Mouse (Mus musculus) hindbrain, embryonic 13.5 days (tissue): ENCODE measurements at regions not wholly inside any gene's neighbourhood (a gene's known extent, or its start where the extent isn't known, plus 50 kb on each side); places are given as distances from the start of the nearest gene placed in this dataset.

ENCODE experiments used
- ATAC-seq: fragments of 200-750 bp; cut with Nextera tagmentation; 2 replicates; pipeline ENCODE4 v1.8.0; 2017; ENCODE audit warnings: moderate TSS enrichment; ENCODE audit not compliant: low FRiP score
- H3K27ac ChIP-seq: fragments of 300-500 bp; sonication (generic); 2 replicates; pipeline ENCODE4 v1.5.1; 2015; ENCODE audit warnings: inconsistent platforms, mild to moderate bottlenecking, moderate library complexity
- H3K27me3 ChIP-seq: fragments of 300-500 bp; sonication (generic); 2 replicates; pipeline ENCODE4 v1.6.1; 2015; ENCODE audit warnings: mild to moderate bottlenecking, inconsistent platforms
- H3K36me3 ChIP-seq: fragments of 300-500 bp; sonication (generic); 2 replicates; pipeline ENCODE4 v1.6.1; 2015; ENCODE audit warnings: mild to moderate bottlenecking, inconsistent platforms
- H3K4me1 ChIP-seq: fragments of 300-500 bp; sonication (generic); replicated peaks from 2 replicates; pipeline ENCODE4 v1.6.1; 2015; ENCODE audit warnings: inconsistent platforms
- H3K4me2 ChIP-seq: fragments of 300-500 bp; sonication (generic); 2 replicates; pipeline ENCODE4 v1.6.1; 2015; ENCODE audit warnings: inconsistent platforms, mild to moderate bottlenecking, moderate library complexity
- H3K4me3 ChIP-seq: fragments of 300-500 bp; sonication (generic); 2 replicates; pipeline ENCODE4 v1.5.1; 2015; ENCODE audit warnings: mild to moderate bottlenecking, inconsistent platforms
- H3K9ac ChIP-seq: fragments of 300-500 bp; sonication (generic); 2 replicates; pipeline ENCODE4 v1.6.1; 2015; ENCODE audit warnings: mild to moderate bottlenecking, inconsistent platforms
- H3K9me3 ChIP-seq: fragments of 300-500 bp; sonication (generic); 2 replicates; pipeline ENCODE4 v1.6.1; 2016; ENCODE audit warnings: inconsistent platforms
- WGBS: fragments of 180-500 bp; shearing (Covaris S2); methylation state at CpG from one replicate; pipeline ENCODE4 v1.1.7; 2015; 5-methylcytosine and 5-hydroxymethylcytosine counted together

DNA sequence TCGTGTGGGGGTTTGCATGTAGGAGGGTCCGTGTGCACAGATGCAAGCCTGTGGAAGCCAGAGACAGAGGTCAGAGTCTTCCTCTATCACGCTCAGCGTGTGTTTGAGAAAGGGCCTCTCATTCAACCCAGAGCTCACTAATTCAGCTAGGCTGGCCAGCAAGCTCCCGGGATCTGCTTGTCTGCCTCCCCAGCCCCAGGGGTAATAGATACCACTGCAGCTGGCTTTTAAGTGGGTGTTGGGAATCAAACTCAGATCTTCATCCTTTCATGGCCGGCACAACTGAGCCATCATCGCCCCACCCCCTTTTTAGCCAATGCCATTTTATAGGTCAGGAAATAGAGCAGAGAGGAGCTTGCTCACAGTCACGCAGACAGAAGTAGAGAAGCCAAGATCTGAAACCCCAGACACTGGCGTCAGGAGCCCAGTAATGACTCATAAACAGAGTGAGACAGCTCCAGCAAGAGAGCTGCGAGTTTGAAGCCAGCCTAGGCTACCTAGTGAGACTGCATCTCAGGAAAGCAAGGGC lies 80.3 kb downstream of the 1700001O22Rik start:
- ATAC-seq: no peak
- H3K4me2 ChIP-seq: no peak overlapping the region
- WGBS: 10% methylated on average over 10 of the region's 10 CpGs

DNA sequence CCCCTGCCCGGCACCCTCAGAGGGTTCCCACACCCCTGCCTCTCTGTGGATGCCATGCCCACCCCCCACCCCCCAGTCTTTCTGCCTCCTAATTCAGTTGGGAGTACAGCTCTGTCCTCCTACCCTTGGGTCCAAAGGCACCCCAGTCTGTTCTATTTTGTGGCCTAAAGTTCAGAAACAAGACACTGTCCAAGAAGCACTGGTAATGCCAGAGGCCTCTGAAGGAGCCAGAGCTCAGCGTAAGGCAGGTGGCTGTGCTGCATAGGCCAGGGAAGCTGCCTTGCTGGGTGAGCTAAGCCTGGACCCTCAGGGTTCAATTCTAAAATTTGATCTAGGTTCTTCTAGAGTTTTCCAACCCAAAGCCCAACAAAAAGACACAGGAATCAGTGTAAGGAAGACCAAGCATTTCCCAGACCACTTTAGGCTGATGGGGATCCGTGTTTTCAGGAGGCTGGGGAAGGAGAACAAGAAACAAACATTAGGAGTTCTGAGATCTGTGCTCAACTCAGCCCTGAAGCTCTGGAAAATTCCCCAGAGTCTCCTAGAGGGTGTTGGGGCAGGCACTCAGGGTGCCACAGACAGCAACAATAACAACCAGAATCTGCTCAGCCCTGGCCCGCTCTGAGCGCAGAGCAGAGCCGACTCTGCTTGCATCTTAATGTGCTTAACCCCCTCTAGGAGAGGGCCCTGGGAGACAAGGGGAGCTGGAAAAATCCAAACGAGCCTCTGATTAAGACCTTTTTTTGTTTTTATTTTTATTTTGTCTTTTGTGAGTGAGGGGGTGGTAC lies 81.0 kb downstream of the 1700001O22Rik start:
- 12% methylated on average over 7 of the region's 7 CpGs for WGBS
- H3K4me2 ChIP-seq: 0 out of 2 replicates have a peak overlapping the region, but pooled peaks have one; percentile 4
- H3K36me3 ChIP-seq: no peaks in the 10 kb centered on the region
- H3K4me3 ChIP-seq: no peak overlapping the region
- ATAC-seq: no peak
- H3K27ac ChIP-seq: peak overlapping the region; percentile 100
- H3K9ac ChIP-seq: peak overlapping the region; percentile 76
- no peaks in the 10 kb centered on the region for H3K9me3 ChIP-seq
- H3K4me1 ChIP-seq: peaks cover 88% of the 10 kb centered on the region
- no peaks in the 10 kb centered on the region for H3K27me3 ChIP-seq

More for the DNA sequence above, 80.3 kb downstream of the 1700001O22Rik start:
- Histone ChIP-seq H3K27ac (peak overlapping the region; percentile 100), H3K4me1 (peaks cover 81% of the 10 kb centered on the region), H3K9me3 (no peaks in the 10 kb centered on the region), H3K27me3 (no peaks in the 10 kb centered on the region), H3K4me3 (no peak overlapping the region), H3K36me3 (no peaks in the 10 kb centered on the region), H3K9ac (peak overlapping the region; percentile 76)

DNA sequence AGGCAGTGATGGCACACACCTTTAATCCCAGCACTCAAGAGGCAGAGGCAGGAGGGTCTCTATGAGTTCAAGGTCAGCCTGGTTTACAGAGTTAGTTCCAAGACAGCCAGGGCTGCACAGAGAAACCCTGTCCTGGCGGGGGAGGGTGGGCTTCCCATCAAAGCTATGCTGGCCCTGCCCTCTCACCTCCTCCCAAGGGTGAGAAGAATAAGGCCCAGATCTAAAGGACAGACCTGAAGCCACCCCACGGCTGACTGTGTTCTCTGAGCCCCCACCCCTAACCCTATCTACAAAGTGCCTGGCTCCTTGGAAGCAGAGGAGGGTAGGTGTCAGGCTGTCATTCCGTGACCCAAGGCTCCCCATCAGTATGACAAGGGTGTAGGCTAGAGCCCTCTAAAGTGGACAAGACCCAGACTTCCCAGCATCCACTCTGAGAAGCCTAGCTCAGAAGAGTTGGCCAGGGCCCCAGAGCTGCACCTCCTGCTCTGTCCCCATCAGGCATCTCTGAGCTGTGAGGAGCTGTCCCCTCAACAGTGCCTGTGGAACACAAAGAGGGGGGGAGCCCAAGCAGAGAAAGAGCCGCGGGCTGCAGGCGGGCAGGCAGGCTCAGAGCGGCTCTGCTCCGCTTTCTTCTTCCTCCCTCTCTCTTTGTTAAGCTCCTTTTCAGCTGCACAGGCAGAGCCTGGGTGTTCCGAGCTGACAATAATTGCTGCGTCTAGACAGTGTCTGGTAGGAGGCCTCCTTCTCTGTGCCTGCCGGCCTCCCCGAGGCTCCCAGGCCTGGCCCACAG lies 81.8 kb downstream of the 1700001O22Rik start:
- no peak overlapping the region for H3K4me3 ChIP-seq
- H3K4me2 ChIP-seq: 0 out of 2 replicates have a peak overlapping the region, but pooled peaks have one; percentile 4
- no peaks in the 10 kb centered on the region for H3K9me3 ChIP-seq
- peak overlapping the region; percentile 100 for H3K27ac ChIP-seq
- H3K27me3 ChIP-seq: no peaks in the 10 kb centered on the region
- ATAC-seq: peak; percentile 59
- peaks cover 96% of the 10 kb centered on the region for H3K4me1 ChIP-seq
- H3K9ac ChIP-seq: peak overlapping the region; percentile 76
- H3K36me3 ChIP-seq: no peaks in the 10 kb centered on the region
- WGBS: 6% methylated on average over 12 of the region's 12 CpGs

DNA sequence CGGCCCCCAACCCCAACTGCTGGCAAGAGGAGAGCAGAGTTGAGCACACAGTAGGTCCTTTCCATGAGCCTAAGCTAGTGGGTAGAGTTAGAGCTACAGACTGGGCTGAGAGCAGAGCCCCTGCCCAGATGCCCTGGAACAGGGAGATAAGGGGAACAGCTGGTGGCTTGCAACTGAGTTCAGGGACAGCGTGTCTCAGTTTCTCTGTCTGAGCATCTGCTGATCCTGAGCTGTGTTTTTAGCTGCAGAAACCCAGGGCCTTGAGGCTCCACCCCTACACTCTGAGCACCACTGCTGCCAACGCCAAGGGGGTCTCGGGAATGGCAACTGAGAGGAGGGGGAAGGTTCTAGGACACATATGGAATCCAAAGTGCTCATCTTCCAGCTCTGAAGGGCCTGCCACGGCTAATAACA lies 82.4 kb downstream of the 1700001O22Rik start:
- Histone ChIP-seq H3K9ac (peak overlapping the region; percentile 76), H3K4me2 (no peak overlapping the region)
- WGBS: 47% methylated on average over 5 of the region's 5 CpGs

DNA sequence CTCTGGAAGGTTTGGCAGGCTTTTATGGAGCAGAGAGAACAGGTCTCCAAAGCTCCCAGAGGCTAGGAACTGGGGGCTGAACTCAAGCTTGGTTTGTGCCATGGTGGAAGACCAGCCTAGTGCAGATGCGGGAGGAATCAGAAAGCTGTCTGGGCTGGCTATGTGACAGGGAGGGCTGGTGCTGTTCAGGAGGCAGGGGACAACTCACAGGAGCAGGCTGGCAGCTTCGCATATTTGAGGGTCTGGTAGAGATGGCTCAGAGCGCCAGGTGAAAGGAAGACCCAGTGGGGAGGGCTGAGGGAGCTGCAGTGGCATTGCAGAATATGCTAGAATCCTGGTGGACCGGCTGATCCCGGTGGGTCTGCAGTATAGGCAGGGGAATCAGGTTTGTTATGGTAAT lies 83.2 kb downstream of the 1700001O22Rik start:
- Histone ChIP-seq H3K9me3 (no peaks in the 10 kb centered on the region), H3K4me3 (no peak overlapping the region), H3K9ac (peak overlapping the region; percentile 76), H3K27me3 (no peaks in the 10 kb centered on the region), H3K4me1 (peaks cover 92% of the 10 kb centered on the region), H3K27ac (peak overlapping the region; percentile 100), H3K36me3 (no peaks in the 10 kb centered on the region), H3K4me2 (peak overlapping the region; percentile 59)
- no peak for ATAC-seq
- WGBS: 18% methylated on average over 5 of the region's 5 CpGs

More for the DNA sequence above, 82.4 kb downstream of the 1700001O22Rik start:
- Histone ChIP-seq H3K4me3 (no peak overlapping the region), H3K27ac (peak overlapping the region; percentile 100), H3K9me3 (no peaks in the 10 kb centered on the region), H3K36me3 (no peaks in the 10 kb centered on the region), H3K27me3 (no peaks in the 10 kb centered on the region), H3K4me1 (peaks cover 97% of the 10 kb centered on the region)
- ATAC-seq: no peak

DNA sequence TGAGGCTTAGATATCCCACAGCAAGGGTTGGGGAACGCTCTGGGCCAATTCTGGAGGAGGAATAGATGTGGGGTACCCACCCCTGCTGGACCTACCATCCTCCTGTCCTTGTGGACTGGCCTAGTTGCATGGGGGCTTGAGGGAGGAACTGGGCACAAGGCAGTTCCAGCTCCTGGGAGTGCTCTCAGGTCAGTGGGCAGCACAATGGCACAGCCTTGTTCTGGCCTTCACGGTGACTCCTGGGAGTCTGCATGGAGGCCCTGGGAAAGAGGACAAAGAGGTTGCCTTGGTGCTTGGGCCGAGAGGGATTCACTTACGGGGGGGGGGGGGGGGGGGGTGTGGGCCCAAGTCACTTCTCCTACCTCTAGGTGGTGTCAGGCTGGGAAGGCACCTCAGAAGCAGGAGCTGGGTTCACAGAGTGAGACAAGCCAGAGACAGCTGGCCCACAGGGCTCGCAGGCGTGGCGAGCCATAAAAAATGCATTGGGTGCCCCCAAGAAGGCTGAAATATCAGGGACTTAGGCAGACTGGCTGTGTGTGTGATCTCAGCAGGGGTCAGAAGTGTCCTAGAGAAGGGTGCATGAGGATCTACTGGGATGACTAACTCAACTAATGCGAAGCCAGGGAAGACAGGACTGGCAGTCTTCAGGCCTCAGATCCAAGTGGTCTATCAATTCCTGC lies 83.7 kb downstream of the 1700001O22Rik start:
- no peaks in the 10 kb centered on the region for H3K36me3 ChIP-seq
- 15% methylated on average over 8 of the region's 8 CpGs for WGBS
- peaks cover 86% of the 10 kb centered on the region for H3K4me1 ChIP-seq
- peak overlapping the region; percentile 76 for H3K9ac ChIP-seq
- H3K27me3 ChIP-seq: no peaks in the 10 kb centered on the region
- ATAC-seq: no peak
- H3K4me2 ChIP-seq: peak overlapping the region; percentile 59
- H3K27ac ChIP-seq: peak overlapping the region; percentile 100
- H3K9me3 ChIP-seq: no peaks in the 10 kb centered on the region
- peak overlapping the region; percentile 14; the same call in 1 of the 2 replicates for H3K4me3 ChIP-seq

DNA sequence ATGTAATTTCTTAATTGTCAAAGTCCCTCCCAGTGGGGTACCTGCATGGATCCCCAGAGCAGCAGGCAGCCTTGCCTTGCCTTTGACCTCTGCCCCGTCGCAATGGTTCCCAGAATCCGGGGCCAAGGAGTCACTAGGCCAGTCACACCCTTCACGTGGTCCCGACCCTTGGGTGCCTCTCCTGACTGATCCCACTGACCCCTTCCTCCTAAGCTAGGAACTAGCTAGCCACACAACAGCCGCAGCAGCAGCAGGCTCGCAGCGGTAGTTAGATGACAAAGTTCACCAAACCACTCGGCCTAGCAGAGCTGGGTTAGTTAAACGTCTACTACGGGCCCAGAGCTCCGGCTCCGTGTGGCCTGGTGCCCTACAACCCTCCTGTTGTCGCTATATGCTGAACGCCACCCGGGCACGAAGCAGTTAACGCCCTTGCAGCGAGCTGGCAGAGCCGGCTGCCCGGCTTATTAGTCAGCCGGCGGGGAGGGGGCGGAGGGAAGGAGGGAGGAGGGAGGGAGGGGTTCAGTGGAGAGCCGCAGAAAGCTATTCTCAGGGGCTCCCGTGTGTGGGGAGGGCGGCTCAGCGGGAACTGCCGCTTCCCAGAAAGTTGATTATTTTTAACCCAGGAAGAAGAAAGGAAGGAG lies 84.6 kb downstream of the 1700001O22Rik start:
- Histone ChIP-seq H3K9ac (peak overlapping the region; percentile 76), H3K9me3 (no peaks in the 10 kb centered on the region), H3K27me3 (no peaks in the 10 kb centered on the region), H3K27ac (peak overlapping the region; percentile 100), H3K4me1 (peaks cover 79% of the 10 kb centered on the region), H3K4me3 (peak overlapping the region; percentile 23), H3K36me3 (no peaks in the 10 kb centered on the region), H3K4me2 (peak overlapping the region; percentile 59)
- WGBS: under 1% methylated on average over 29 of the region's 29 CpGs
- ATAC-seq: peak; percentile 26

DNA sequence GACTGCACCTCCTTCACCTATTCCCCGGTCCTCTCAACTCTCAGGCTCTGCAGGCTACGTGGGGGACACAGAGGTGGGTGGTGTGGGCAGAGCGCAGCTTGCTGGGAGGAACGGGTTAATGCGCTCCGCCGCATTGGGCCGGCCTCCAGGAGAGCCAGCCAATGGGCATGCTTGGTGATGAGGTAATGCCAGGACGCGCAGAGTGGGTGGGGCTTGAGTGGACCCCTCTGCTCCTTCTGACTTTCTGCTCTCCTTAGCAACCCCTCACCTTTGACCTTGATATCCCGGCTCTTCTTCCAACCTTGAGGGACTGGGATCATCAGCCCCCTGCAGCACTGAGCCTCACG lies 85.2 kb downstream of the 1700001O22Rik start:
- peaks cover 78% of the 10 kb centered on the region for H3K4me1 ChIP-seq
- H3K36me3 ChIP-seq: no peaks in the 10 kb centered on the region
- H3K9ac ChIP-seq: peak overlapping the region; percentile 73
- H3K4me2 ChIP-seq: peak overlapping the region; percentile 59
- no peaks in the 10 kb centered on the region for H3K27me3 ChIP-seq
- H3K27ac ChIP-seq: peak overlapping the region; percentile 100
- 0 out of 2 replicates have a peak overlapping the region, but pooled peaks have one; percentile 23 for H3K4me3 ChIP-seq
- peak; percentile 56 for ATAC-seq
- no peaks in the 10 kb centered on the region for H3K9me3 ChIP-seq
- WGBS: 0% methylated on average over 12 of the region's 12 CpGs

DNA sequence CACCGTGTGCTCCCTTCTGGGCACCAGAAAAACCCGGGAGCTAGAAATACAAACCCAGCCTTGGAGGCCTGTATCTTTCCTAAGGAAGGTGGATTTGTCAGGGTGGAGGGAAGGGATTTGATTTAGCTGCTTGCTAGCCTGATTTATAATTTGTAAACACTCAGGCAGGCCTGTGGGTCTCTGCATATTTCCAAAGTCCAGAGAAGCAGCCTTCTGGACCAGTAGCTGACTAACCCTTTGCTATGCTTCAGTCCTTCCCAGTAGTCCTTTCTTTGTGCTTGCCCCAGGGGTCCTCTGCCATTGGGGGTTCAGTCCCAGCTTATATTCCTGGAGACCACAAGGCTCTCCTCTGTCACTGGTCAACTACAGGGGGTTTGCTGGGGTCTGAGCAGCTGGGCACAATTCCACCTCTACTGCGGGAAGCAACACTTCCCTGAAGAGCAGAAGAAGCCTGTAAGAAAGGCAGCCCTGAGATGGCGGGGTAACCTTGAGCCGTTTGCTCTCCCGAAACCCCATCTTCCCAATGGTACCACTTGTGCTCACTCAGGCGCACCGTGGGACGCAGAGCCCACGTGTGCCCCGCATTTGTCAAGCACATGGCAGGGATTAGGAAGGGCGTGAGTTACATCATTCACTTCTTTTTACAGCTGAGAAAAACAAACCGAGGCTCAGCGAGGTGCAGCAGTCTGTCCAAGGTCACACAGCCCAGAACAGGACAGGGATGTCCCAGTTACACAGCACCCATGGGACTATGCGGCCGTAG lies 85.7 kb downstream of the 1700001O22Rik start:
- no peaks in the 10 kb centered on the region for H3K9me3 ChIP-seq
- ATAC-seq: no peak
- H3K9ac ChIP-seq: peak overlapping the region; percentile 73
- peak overlapping the region; percentile 100 for H3K27ac ChIP-seq
- H3K4me1 ChIP-seq: peaks cover 76% of the 10 kb centered on the region
- H3K36me3 ChIP-seq: no peaks in the 10 kb centered on the region
- H3K4me2 ChIP-seq: peak overlapping the region; percentile 59
- no peaks in the 10 kb centered on the region for H3K27me3 ChIP-seq
- 2% methylated on average over 16 of the region's 16 CpGs for WGBS
- no peak overlapping the region for H3K4me3 ChIP-seq

DNA sequence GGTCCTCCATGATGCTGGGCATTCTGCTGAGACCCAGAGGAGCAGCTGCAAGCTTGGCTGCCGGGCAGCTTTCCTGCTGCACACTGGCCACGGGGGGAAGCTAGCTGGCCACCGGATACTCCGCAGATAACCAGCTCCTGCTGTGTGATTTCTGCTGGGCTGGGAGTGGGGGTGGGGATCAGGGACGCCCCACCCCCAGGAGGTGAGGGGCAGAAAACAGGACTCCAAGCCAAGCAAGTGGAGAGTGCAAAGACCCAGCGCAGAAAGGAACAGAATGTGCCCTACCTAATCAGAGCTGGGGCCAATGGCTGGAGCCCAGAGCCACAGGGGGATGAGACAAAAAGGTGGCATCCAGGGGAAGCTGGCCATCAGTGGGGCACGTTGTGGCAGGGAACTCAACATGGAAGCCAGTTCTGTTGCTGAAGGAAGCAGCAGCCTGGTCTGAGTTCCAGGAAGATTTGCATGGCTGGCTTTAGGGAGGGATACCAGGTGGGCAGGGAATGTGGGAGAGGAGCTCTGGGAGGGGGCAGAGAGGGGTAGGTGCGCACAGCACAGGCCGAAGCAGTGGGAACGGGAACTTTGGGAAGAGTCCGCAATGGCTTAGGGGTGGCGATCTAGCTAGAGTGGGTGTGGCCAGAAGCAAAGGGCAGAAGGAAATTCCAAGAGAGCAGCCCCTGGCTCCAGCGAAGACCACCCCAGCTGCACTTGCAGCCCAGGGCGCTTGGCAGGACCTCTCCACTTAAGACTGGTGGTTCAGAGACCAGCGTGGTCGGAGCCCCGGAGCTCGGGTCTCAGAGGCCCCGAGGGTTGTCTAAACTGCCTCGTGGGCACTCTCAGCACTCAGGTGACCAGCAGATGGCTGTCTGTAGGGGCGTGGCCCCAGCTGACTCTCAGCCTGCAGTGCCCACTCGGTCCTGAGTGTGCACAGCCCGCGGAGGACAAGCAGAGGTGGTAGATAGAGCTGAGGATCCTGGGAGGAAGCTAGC lies 86.6 kb downstream of the 1700001O22Rik start:
- H3K9ac ChIP-seq: peak overlapping the region; percentile 73
- no peaks in the 10 kb centered on the region for H3K36me3 ChIP-seq
- H3K4me2 ChIP-seq: peak overlapping the region; percentile 59
- H3K4me3 ChIP-seq: no peak overlapping the region
- H3K27me3 ChIP-seq: no peaks in the 10 kb centered on the region
- peak overlapping the region; percentile 100 for H3K27ac ChIP-seq
- no peaks in the 10 kb centered on the region for H3K9me3 ChIP-seq
- 2% methylated on average over 24 of the region's 24 CpGs for WGBS
- no peak for ATAC-seq
- H3K4me1 ChIP-seq: peaks cover 76% of the 10 kb centered on the region
